Mouse (Mus musculus): ENCODE results near the gene 4930404N11Rik.

The 4930404N11Rik gene

GRCm38 (mm10) chr10:81327959-81328358, 37.7 kb downstream of the 4930404N11Rik start:
- peak; percentile 58 to 87 for DNase-seq

GRCm38 (mm10) chr10:81326858-81327257, 38.8 kb downstream of the 4930404N11Rik start:
- DNase-seq = peak; percentile 63 to 91

DNA sequence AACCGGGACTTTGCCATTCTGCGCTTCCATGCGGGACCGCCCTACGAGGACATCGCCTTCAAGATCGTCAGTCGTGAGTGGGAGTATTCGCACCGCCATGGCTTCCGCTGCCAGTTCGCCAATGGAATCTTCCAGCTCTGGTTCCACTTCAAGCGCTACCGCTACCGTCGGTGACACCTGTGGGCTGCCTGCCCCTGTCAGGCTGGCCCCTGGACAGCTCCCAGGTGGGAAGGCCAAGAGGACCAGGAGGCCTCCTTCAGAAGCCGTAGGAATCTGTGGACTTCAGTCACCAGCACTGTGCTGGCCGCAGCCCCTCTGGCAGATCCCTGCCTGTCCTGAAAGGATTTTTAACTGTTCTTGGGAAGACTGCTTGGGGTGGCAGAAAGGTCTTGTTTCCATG, 39.8 kb downstream of the 4930404N11Rik start:
- DNase-seq = peak in 1 of 2 experiments; percentile 43

- DNase-seq = peak in 1 of 2 experiments; percentile 51
Measured at GRCm38 (mm10) chr10:81325176-81325575, 40.4 kb downstream of the 4930404N11Rik start.

DNA sequence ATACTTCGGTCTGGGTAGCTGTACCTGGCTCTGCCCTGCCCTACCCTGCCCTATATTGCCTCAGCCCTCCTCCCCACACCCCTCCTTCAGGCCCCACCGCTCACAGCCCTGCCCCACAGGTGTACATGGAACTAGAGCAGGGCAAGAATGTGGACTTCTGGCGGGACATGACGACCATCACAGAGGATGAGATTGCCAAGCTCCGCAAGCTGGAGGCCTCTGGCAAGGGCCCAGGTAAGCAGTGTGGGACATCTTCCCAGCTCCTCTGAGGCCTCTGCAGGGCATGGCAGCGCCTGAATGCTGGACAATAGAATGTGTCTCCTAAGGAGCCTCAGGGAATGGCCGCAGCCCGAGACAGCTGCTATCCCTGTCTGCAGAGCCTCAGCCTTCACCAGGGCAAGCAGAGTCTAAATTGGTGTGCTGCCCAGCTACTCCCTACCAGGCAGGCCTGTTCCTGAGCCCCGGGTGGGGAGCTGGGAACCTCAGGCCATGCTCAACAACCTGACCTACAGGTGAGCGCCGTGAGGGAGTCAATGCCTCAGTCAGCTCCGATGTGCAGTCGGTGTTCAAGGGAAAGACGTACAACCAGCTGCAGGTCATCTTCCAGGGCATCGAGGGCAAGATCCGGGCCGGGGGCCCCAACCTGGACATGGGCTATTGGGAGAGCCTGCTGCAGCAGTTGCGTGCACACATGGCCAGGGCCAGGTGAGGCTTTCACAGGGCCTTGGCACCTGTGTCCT, 41.7 kb downstream of the 4930404N11Rik start:
- DNase-seq = no peak

- peak in 1 of 2 experiments; percentile 47 for DNase-seq
Measured at GRCm38 (mm10) chr10:81323141-81323775, 42.4 kb downstream of the 4930404N11Rik start.

DNA sequence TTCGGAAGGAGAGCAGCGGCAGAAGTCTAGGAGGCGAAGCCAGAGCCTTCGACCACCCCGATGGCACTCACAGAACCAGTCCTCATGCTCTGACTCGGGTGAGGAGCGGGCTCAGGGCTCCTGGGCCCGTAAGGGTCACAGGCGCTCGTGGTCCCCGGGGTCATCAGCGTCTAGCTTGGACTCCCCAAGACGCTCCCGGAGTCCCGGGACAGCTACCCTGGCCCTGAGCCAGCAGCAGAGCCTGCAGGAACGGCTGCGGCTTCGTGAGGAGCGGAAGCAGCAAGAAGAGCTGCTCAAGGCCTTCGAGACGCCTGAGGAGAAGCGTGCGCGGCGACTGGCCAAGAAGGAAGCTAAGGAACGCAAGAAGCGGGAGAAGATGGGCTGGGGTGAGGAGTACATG, 43.2 kb downstream of the 4930404N11Rik start:
- peak in 1 of 2 experiments; percentile 65 for DNase-seq

GRCm38 (mm10) chr10:81321436-81321835, 44.2 kb downstream of the 4930404N11Rik start:
- no peak for DNase-seq

DNA sequence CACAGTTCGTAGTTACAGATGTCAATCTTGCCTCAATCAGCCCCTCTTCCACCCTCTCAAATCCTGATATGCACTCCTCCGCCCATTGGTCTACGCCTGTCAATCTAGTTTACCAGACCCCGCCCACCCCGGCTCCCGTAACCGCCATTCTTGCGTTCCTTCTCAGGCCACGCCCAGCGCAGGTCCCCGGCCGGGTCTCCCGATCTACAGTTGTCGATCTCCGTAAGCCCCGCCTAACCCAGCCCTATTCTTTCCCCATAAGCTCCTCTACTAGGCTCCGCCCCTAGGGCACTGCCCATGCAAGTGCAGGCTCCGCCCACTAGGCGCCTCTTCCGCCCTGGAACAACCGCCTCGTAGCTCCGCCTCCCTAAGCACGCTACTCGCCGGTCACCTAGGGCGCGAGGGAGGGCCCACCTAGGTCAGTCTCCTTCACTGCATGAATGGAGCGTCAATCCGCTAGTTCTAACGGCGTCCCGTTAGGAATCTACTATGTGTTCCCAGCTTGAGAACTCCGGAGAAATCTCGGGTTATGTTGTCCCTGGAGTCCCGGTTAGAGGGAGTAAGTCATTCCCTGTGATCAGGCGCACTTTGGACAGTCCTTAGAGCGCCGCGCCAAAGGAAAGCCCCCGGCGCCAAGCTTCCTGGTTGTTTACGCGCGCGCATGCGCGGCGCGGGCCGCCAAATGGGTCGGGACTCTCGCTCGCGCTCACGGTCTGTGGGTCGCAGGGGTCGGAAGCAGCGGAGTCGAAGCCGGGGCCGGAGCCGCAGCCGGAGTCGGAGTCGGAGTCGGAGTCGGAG, 44.9 kb downstream of the 4930404N11Rik start, which contains the start of gene Cactin:
TSS of gene Cactin (plus strand) at position 554 of the 798 bp plus-strand sequence.
- peak; percentile 100 for DNase-seq

DNA sequence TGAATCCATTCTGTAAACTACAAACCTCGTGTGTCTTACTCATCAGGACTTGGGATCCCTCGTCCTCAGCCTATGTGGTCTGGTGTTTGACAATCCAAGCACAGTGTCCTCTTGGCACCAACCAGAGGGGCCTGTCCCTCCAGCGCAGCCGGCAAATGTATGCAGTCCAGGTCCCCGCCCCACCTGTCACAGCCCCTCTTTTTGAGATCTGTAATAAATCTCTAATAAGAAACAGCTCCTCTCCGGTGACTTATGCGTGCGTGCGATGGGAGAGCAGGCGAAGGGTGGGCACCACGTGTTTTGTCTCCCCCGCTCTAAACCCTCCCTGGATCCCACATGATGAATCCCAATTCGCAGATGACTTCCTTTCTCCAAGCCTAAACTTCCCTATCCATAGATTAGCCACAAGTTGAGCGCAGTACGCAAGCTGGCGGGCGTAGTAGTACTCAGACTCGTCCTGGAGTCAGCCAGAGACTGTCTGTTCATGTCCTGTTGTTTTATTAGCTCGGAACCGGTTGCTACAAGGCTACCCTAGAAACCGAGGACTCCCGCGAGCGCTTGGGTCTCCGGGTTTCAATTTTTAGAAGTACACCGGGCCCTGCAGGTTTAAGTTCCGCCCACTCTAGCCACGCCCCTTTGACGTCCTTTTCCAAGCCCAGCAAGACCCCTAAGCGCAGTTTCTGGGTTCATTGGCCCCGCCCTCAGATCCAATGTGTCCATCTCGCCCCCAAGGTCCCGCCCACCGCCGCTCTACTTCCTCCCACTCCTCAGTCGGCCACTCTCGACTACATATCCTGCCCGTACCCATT, 45.7 kb downstream of the 4930404N11Rik start:
- peak; percentile 98 for DNase-seq

DNA sequence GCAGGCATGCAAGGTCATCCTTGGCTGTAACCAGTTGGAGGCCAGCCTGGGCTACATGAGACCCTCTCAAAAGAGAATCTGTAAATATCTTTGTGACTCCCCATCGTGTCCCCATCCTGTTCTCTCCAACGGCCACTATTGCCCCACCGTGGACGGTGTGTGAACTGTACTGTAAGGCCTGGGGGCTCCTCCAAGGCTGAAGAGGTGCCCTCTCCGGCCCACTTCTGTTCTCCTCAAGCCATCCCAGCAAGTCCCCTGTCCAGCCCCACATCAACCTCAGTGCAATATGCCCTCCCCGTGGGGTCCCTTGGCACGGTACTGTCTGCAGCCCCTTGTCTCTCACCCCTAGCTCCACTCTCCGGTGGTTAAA, 46.3 kb downstream of the 4930404N11Rik start:
- peak in 1 of 2 experiments; percentile 59 for DNase-seq

GRCm38 (mm10) chr10:81318589-81319329, 46.9 kb downstream of the 4930404N11Rik start:
- peak; percentile 57 to 80 for DNase-seq

- peak; percentile 72 to 87 for DNase-seq
Measured at GRCm38 (mm10) chr10:81317273-81317672, 48.3 kb downstream of the 4930404N11Rik start.

GRCm38 (mm10) chr10:81316338-81317060, 49.1 kb downstream of the 4930404N11Rik start:
- peak; percentile 58 to 66 for DNase-seq

DNA sequence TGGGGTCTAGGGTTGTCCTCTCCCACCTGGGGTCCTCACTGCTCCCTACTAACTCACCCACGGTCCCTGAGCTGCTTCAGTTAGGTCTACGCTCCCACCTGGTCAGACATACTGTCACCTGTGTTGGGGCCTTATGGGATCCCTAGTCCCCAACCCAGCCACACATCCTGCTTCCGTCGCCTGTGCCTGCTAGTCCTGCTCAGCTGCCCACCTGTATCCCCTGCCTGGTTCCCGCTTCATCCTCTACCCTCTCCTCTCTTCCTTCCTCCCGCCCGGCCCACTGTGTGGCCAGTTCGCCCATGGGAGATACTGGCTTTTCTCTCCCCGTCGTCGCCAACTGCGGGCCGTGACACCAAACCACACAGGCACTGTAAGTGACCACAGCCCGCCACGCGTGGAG, 50.0 kb downstream of the 4930404N11Rik start:
- DNase-seq = no peak

- DNase-seq = no peak
Measured at GRCm38 (mm10) chr10:81314201-81314600, 51.4 kb downstream of the 4930404N11Rik start.

DNA sequence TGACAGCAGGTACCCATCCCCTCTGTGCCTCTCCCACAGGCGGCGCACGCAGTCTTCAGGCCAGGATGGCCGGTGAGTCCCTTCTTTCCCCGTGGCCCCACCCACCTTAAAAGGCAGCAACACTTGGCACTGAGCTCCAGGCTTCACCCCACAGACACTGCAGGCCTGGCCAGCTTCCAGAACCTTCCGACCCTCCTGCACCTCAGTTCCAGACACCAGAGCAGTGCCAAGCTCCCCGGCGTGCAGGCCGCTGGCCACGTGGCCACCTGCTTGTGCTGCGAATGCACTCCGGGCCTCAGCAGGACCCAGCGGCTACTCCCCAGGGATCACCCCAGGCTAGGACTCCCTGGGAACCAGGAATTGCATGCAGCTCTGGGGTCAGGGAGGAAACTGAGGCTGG, 52.0 kb downstream of the 4930404N11Rik start:
- DNase-seq = peak in 1 of 2 experiments; percentile 46
